Mouse (Mus musculus): ENCODE data around the gene Ube2q1. TPM values are rescaled to one million over a fixed set of nuclear protein-coding genes. Genes with fewer than 3 reads are reported as not detected.

The Ube2q1 gene
- polyA plus RNA-seq (2014; fragmentation: Nextera tagmentation; extraction: Ambion mirVana), result 18.4 and 24.9 TPM in 2 replicates

GRCm38 (mm10) chr3:89772968-89773709, at the start of gene Ube2q1:
Ube2q1 (plus strand) TSS chr3:89773616.
- Histone ChIP-seq H3K9me3 (replicated peaks; ENCODE audit: control insufficient read depth, low read length) (no peaks in the 10 kb centered on the region), H3K4me2 (ENCODE audit: low read length) (peak within 1 kb of the TSS; percentile 88), H3K4me1 (ENCODE audit: control insufficient read depth, insufficient read depth, low read length) (peaks cover 21% of the 10 kb centered on the region), H3K27me3 (replicated peaks; ENCODE audit: control insufficient read depth, insufficient read depth, low read length) (no peaks in the 10 kb centered on the region), H3K36me3 (ENCODE audit: control insufficient read depth, insufficient read depth, low read length) (peaks cover 24% of the 10 kb centered on the region), H3K9ac (ENCODE audit: low read length) (peak within 1 kb of the TSS; percentile 100), H3K4me3 (ENCODE audit: low read depth, low read length) (peak within 1 kb of the TSS; percentile 98), H3K27ac (ENCODE audit: low read depth, low read length) (peak within 1 kb of the TSS; percentile 94)
- ATAC-seq, result peak; percentile 94
- 1% methylated on average over 78 of the region's 90 CpGs for WGBS
- peak; percentile 97 for DNase-seq (ENCODE audit: low spot score)

- H3K4me3 ChIP-seq (ENCODE audit: low read depth, low read length), result no peak overlapping the region
- no peak overlapping the region for H3K4me2 ChIP-seq (ENCODE audit: low read length)
- H3K4me1 ChIP-seq (ENCODE audit: control insufficient read depth, insufficient read depth, low read length), result peaks cover 14% of the 10 kb centered on the region
- DNase-seq (ENCODE audit: low spot score), result peak; percentile 39
- WGBS, result 16% methylated on average over 4 of the region's 4 CpGs
- ATAC-seq, result 0 out of 2 replicates have a peak, but pooled peaks have one; percentile 45
- no peaks in the 10 kb centered on the region for H3K9me3 ChIP-seq (replicated peaks; ENCODE audit: control insufficient read depth, low read length)
- H3K9ac ChIP-seq (ENCODE audit: low read length), result no peak overlapping the region
- H3K27me3 ChIP-seq (replicated peaks; ENCODE audit: control insufficient read depth, insufficient read depth, low read length), result no peaks in the 10 kb centered on the region
- H3K36me3 ChIP-seq (ENCODE audit: control insufficient read depth, insufficient read depth, low read length), result no peaks in the 10 kb centered on the region
- no peak overlapping the region for H3K27ac ChIP-seq (ENCODE audit: low read depth, low read length)
Observed at GRCm38 (mm10) chr3:89727028-89727427, 46.4 kb upstream of the Ube2q1 start.

GRCm38 (mm10) chr3:89728848-89729247, 44.6 kb upstream of the Ube2q1 start:
- 83% methylated on average over 2 of the region's 2 CpGs for WGBS
- Histone ChIP-seq H3K36me3 (ENCODE audit: control insufficient read depth, insufficient read depth, low read length) (no peaks in the 10 kb centered on the region), H3K9ac (ENCODE audit: low read length) (no peak overlapping the region), H3K4me1 (ENCODE audit: control insufficient read depth, insufficient read depth, low read length) (peaks cover 11% of the 10 kb centered on the region), H3K27me3 (replicated peaks; ENCODE audit: control insufficient read depth, insufficient read depth, low read length) (no peaks in the 10 kb centered on the region), H3K9me3 (replicated peaks; ENCODE audit: control insufficient read depth, low read length) (no peaks in the 10 kb centered on the region), H3K4me2 (ENCODE audit: low read length) (no peak overlapping the region), H3K4me3 (ENCODE audit: low read depth, low read length) (no peak overlapping the region), H3K27ac (ENCODE audit: low read depth, low read length) (no peak overlapping the region)
- DNase-seq (ENCODE audit: low spot score), result no peak
- no peak for ATAC-seq

- peaks cover 11% of the 10 kb centered on the region for H3K4me1 ChIP-seq (ENCODE audit: control insufficient read depth, insufficient read depth, low read length)
- H3K9ac ChIP-seq (ENCODE audit: low read length), result peak overlapping the region; percentile 62
- DNase-seq (ENCODE audit: low spot score) (peak; percentile 76), ATAC-seq (peak; percentile 90)
- no peak overlapping the region for H3K27ac ChIP-seq (ENCODE audit: low read depth, low read length)
- H3K4me2 ChIP-seq (ENCODE audit: low read length), result peak overlapping the region; percentile 61
- H3K27me3 ChIP-seq (replicated peaks; ENCODE audit: control insufficient read depth, insufficient read depth, low read length), result no peaks in the 10 kb centered on the region
- 2% methylated on average over 32 of the region's 32 CpGs for WGBS
- H3K36me3 ChIP-seq (ENCODE audit: control insufficient read depth, insufficient read depth, low read length), result peaks cover 3% of the 10 kb centered on the region
- no peaks in the 10 kb centered on the region for H3K9me3 ChIP-seq (replicated peaks; ENCODE audit: control insufficient read depth, low read length)
- peak overlapping the region; percentile 37 for H3K4me3 ChIP-seq (ENCODE audit: low read depth, low read length)
Observed at GRCm38 (mm10) chr3:89730350-89731331, 42.8 kb upstream of the Ube2q1 start.

- Histone ChIP-seq H3K4me3 (ENCODE audit: low read depth, low read length) (no peak overlapping the region), H3K36me3 (ENCODE audit: control insufficient read depth, insufficient read depth, low read length) (peaks cover 15% of the 10 kb centered on the region), H3K9ac (ENCODE audit: low read length) (no peak overlapping the region), H3K27me3 (replicated peaks; ENCODE audit: control insufficient read depth, insufficient read depth, low read length) (no peaks in the 10 kb centered on the region), H3K27ac (ENCODE audit: low read depth, low read length) (no peak overlapping the region), H3K4me1 (ENCODE audit: control insufficient read depth, insufficient read depth, low read length) (peaks cover 11% of the 10 kb centered on the region), H3K4me2 (ENCODE audit: low read length) (no peak overlapping the region), H3K9me3 (replicated peaks; ENCODE audit: control insufficient read depth, low read length) (no peaks in the 10 kb centered on the region)
- DNase-seq (ENCODE audit: low spot score) (no peak), ATAC-seq (no peak)
- 82% methylated on average over 4 of the region's 4 CpGs for WGBS
Observed at GRCm38 (mm10) chr3:89732091-89732490, 41.3 kb upstream of the Ube2q1 start.

- 95% methylated on average over 6 of the region's 6 CpGs for WGBS
- no peaks in the 10 kb centered on the region for H3K9me3 ChIP-seq (replicated peaks; ENCODE audit: control insufficient read depth, low read length)
- no peaks in the 10 kb centered on the region for H3K4me1 ChIP-seq (ENCODE audit: control insufficient read depth, insufficient read depth, low read length)
- H3K36me3 ChIP-seq (ENCODE audit: control insufficient read depth, insufficient read depth, low read length), result peaks cover 73% of the 10 kb centered on the region
- no peak overlapping the region for H3K4me3 ChIP-seq (ENCODE audit: low read depth, low read length)
- no peaks in the 10 kb centered on the region for H3K27me3 ChIP-seq (replicated peaks; ENCODE audit: control insufficient read depth, insufficient read depth, low read length)
- H3K4me2 ChIP-seq (ENCODE audit: low read length), result no peak overlapping the region
- DNase-seq (ENCODE audit: low spot score), result no peak
- no peak overlapping the region for H3K9ac ChIP-seq (ENCODE audit: low read length)
- no peak for ATAC-seq
- no peak overlapping the region for H3K27ac ChIP-seq (ENCODE audit: low read depth, low read length)
Observed at GRCm38 (mm10) chr3:89738509-89738908, 34.9 kb upstream of the Ube2q1 start.

GRCm38 (mm10) chr3:89752307-89752706, 21.1 kb upstream of the Ube2q1 start:
- H3K27me3 ChIP-seq (replicated peaks; ENCODE audit: control insufficient read depth, insufficient read depth, low read length), result no peaks in the 10 kb centered on the region
- 57% methylated on average over 1 of the region's 1 CpGs for WGBS
- no peak overlapping the region for H3K4me2 ChIP-seq (ENCODE audit: low read length)
- H3K4me3 ChIP-seq (ENCODE audit: low read depth, low read length), result no peak overlapping the region
- no peaks in the 10 kb centered on the region for H3K9me3 ChIP-seq (replicated peaks; ENCODE audit: control insufficient read depth, low read length)
- ATAC-seq (no peak), DNase-seq (ENCODE audit: low spot score) (no peak)
- peaks cover 93% of the 10 kb centered on the region for H3K36me3 ChIP-seq (ENCODE audit: control insufficient read depth, insufficient read depth, low read length)
- no peak overlapping the region for H3K27ac ChIP-seq (ENCODE audit: low read depth, low read length)
- no peak overlapping the region for H3K9ac ChIP-seq (ENCODE audit: low read length)
- H3K4me1 ChIP-seq (ENCODE audit: control insufficient read depth, insufficient read depth, low read length), result no peaks in the 10 kb centered on the region

- no peak overlapping the region for H3K9ac ChIP-seq (ENCODE audit: low read length)
- H3K27me3 ChIP-seq (replicated peaks; ENCODE audit: control insufficient read depth, insufficient read depth, low read length), result no peaks in the 10 kb centered on the region
- no peak overlapping the region for H3K4me3 ChIP-seq (ENCODE audit: low read depth, low read length)
- DNase-seq (ENCODE audit: low spot score) (no peak), ATAC-seq (no peak)
- peaks cover 79% of the 10 kb centered on the region for H3K36me3 ChIP-seq (ENCODE audit: control insufficient read depth, insufficient read depth, low read length)
- H3K27ac ChIP-seq (ENCODE audit: low read depth, low read length), result no peak overlapping the region
- H3K9me3 ChIP-seq (replicated peaks; ENCODE audit: control insufficient read depth, low read length), result no peaks in the 10 kb centered on the region
- 76% methylated on average over 6 of the region's 6 CpGs for WGBS
- H3K4me1 ChIP-seq (ENCODE audit: control insufficient read depth, insufficient read depth, low read length), result peaks cover 17% of the 10 kb centered on the region
- H3K4me2 ChIP-seq (ENCODE audit: low read length), result no peak overlapping the region
Observed at GRCm38 (mm10) chr3:89755283-89755682, 18.1 kb upstream of the Ube2q1 start.
